Mouse (Mus musculus): ENCODE results near the gene Thbs4. TPM values are rescaled to one million over a fixed set of nuclear protein-coding genes. Genes with fewer than 3 reads are reported as not detected.

Thbs4 gene
- polyA plus RNA-seq, 1 experiment = not detected

- TF ChIP-seq POLR2A (IDR thresholded peaks at IDR 0.05; ENCODE audit: insufficient read depth, low read depth, low read length) (no peak), CTCF (IDR thresholded peaks at IDR 0.05; ENCODE audit: insufficient read depth, low read depth, low read length) (no peak)
- peaks cover 12% of the 10 kb centered on the region; the same call in 1 of the 2 replicates for H3K4me1 ChIP-seq (ENCODE audit: control insufficient read depth, insufficient read depth, low read length)
- 92% methylated on average over 1 of the region's 1 CpGs for WGBS
- no peak overlapping the region for H3K4me3 ChIP-seq (ENCODE audit: insufficient read depth, low read depth, low read length)
- no peak overlapping the region for H3K27ac ChIP-seq (ENCODE audit: insufficient read depth, low read depth, low read length)
Measured at GRCm38 (mm10) chr13:92735693-92736092, 58.9 kb downstream of the Thbs4 start.

- Histone ChIP-seq H3K4me1 (ENCODE audit: control insufficient read depth, insufficient read depth, low read length) (peaks cover 12% of the 10 kb centered on the region; the same call in 1 of the 2 replicates), H3K27ac (ENCODE audit: insufficient read depth, low read depth, low read length) (no peak overlapping the region), H3K4me3 (ENCODE audit: insufficient read depth, low read depth, low read length) (no peak overlapping the region)
- 36% methylated on average over 11 of the region's 11 CpGs for WGBS
- TF ChIP-seq CTCF (IDR thresholded peaks at IDR 0.05; ENCODE audit: insufficient read depth, low read depth, low read length) = no peak
- no peak for TF ChIP-seq POLR2A (IDR thresholded peaks at IDR 0.05; ENCODE audit: insufficient read depth, low read depth, low read length)
Measured at GRCm38 (mm10) chr13:92733741-92734140, 60.9 kb downstream of the Thbs4 start.

GRCm38 (mm10) chr13:92733252-92733651 is 61.4 kb downstream of the Thbs4 start:
- no peak for TF ChIP-seq CTCF (IDR thresholded peaks at IDR 0.05; ENCODE audit: insufficient read depth, low read depth, low read length)
- no peak for TF ChIP-seq POLR2A (IDR thresholded peaks at IDR 0.05; ENCODE audit: insufficient read depth, low read depth, low read length)
- H3K4me3 ChIP-seq (ENCODE audit: insufficient read depth, low read depth, low read length) = no peak overlapping the region
- no peak overlapping the region for H3K27ac ChIP-seq (ENCODE audit: insufficient read depth, low read depth, low read length)
- 24% methylated on average over 9 of the region's 9 CpGs for WGBS
- H3K4me1 ChIP-seq (ENCODE audit: control insufficient read depth, insufficient read depth, low read length) = peaks cover 12% of the 10 kb centered on the region; the same call in 1 of the 2 replicates

GRCm38 (mm10) chr13:92732836-92733235 is 61.8 kb downstream of the Thbs4 start:
- no peak for TF ChIP-seq CTCF (IDR thresholded peaks at IDR 0.05; ENCODE audit: insufficient read depth, low read depth, low read length)
- no peak for TF ChIP-seq POLR2A (IDR thresholded peaks at IDR 0.05; ENCODE audit: insufficient read depth, low read depth, low read length)
- no peak overlapping the region for H3K4me3 ChIP-seq (ENCODE audit: insufficient read depth, low read depth, low read length)
- WGBS = 63% methylated on average over 5 of the region's 5 CpGs
- no peak overlapping the region for H3K27ac ChIP-seq (ENCODE audit: insufficient read depth, low read depth, low read length)
- peaks cover 12% of the 10 kb centered on the region; the same call in 1 of the 2 replicates for H3K4me1 ChIP-seq (ENCODE audit: control insufficient read depth, insufficient read depth, low read length)

GRCm38 (mm10) chr13:92731811-92732210 is 62.8 kb downstream of the Thbs4 start:
- WGBS = 89% methylated on average over 6 of the region's 6 CpGs
- TF ChIP-seq CTCF (IDR thresholded peaks at IDR 0.05; ENCODE audit: insufficient read depth, low read depth, low read length) (no peak), POLR2A (IDR thresholded peaks at IDR 0.05; ENCODE audit: insufficient read depth, low read depth, low read length) (no peak)
- Histone ChIP-seq H3K4me1 (ENCODE audit: control insufficient read depth, insufficient read depth, low read length) (peaks cover 9% of the 10 kb centered on the region; the same call in 1 of the 2 replicates), H3K27ac (ENCODE audit: insufficient read depth, low read depth, low read length) (no peak overlapping the region), H3K4me3 (ENCODE audit: insufficient read depth, low read depth, low read length) (no peak overlapping the region)

- Histone ChIP-seq H3K4me3 (ENCODE audit: insufficient read depth, low read depth, low read length) (no peak overlapping the region), H3K27ac (ENCODE audit: insufficient read depth, low read depth, low read length) (no peak overlapping the region), H3K4me1 (ENCODE audit: control insufficient read depth, insufficient read depth, low read length) (peaks cover 8% of the 10 kb centered on the region; the same call in 1 of the 2 replicates)
- 68% methylated on average over 13 of the region's 13 CpGs for WGBS
- TF ChIP-seq CTCF (IDR thresholded peaks at IDR 0.05; ENCODE audit: insufficient read depth, low read depth, low read length) = no peak
- no peak for TF ChIP-seq POLR2A (IDR thresholded peaks at IDR 0.05; ENCODE audit: insufficient read depth, low read depth, low read length)
Measured at GRCm38 (mm10) chr13:92729811-92730210, 64.8 kb downstream of the Thbs4 start.

- H3K4me3 ChIP-seq (ENCODE audit: insufficient read depth, low read depth, low read length) = no peak overlapping the region
- TF ChIP-seq CTCF (IDR thresholded peaks at IDR 0.05; ENCODE audit: insufficient read depth, low read depth, low read length) (no peak), POLR2A (IDR thresholded peaks at IDR 0.05; ENCODE audit: insufficient read depth, low read depth, low read length) (no peak)
- WGBS = 66% methylated on average over 5 of the region's 5 CpGs
- H3K4me1 ChIP-seq (ENCODE audit: control insufficient read depth, insufficient read depth, low read length) = no peaks in the 10 kb centered on the region
- no peak overlapping the region for H3K27ac ChIP-seq (ENCODE audit: insufficient read depth, low read depth, low read length)
Measured at GRCm38 (mm10) chr13:92722389-92722788, 72.2 kb downstream of the Thbs4 start.

- TF ChIP-seq CTCF (IDR thresholded peaks at IDR 0.05; ENCODE audit: insufficient read depth, low read depth, low read length) (no peak), POLR2A (IDR thresholded peaks at IDR 0.05; ENCODE audit: insufficient read depth, low read depth, low read length) (no peak)
Measured at GRCm38 (mm10) chr13:92721006-92721405, 73.6 kb downstream of the Thbs4 start.

GRCm38 (mm10) chr13:92717851-92718665 is 76.6 kb downstream of the Thbs4 start:
- no peak overlapping the region for H3K27ac ChIP-seq (ENCODE audit: insufficient read depth, low read depth, low read length)
- H3K4me1 ChIP-seq (ENCODE audit: control insufficient read depth, insufficient read depth, low read length) = no peaks in the 10 kb centered on the region
- TF ChIP-seq POLR2A (IDR thresholded peaks at IDR 0.05; ENCODE audit: insufficient read depth, low read depth, low read length) (no peak), CTCF (IDR thresholded peaks at IDR 0.05; ENCODE audit: insufficient read depth, low read depth, low read length) (no peak)
- no peak overlapping the region for H3K4me3 ChIP-seq (ENCODE audit: insufficient read depth, low read depth, low read length)
- 97% methylated on average over 3 of the region's 3 CpGs for WGBS

More at GRCm38 (mm10) chr13:92721006-92721405, 73.6 kb downstream of the Thbs4 start:
- 93% methylated on average over 4 of the region's 4 CpGs for WGBS
- Histone ChIP-seq H3K4me3 (ENCODE audit: insufficient read depth, low read depth, low read length) (no peak overlapping the region), H3K27ac (ENCODE audit: insufficient read depth, low read depth, low read length) (no peak overlapping the region), H3K4me1 (ENCODE audit: control insufficient read depth, insufficient read depth, low read length) (no peaks in the 10 kb centered on the region)

All from olfactory bulb, adult 2 months (tissue).